Mouse (Mus musculus): ENCODE data around the gene Atox1. TPM values are rescaled to one million over a fixed set of nuclear protein-coding genes. Genes with fewer than 3 reads are reported as not detected.

Gene Atox1
- 25.9 and 45.8 TPM in 2 replicates for total RNA-seq (2015; ENCODE audit: low replicate concordance)
- total RNA-seq (2017; ENCODE audit: low replicate concordance): 18.7 and 20.2 TPM in 2 replicates

GRCm38 (mm10) chr11:55461019-55461645, at the start of gene Atox1:
Gene Atox1, minus strand, starts transcription at chr11:55461239.
- ATAC-seq (replicated peaks; ENCODE audit: low FRiP score, poor library complexity, severe bottlenecking): peak; percentile 98

DNA sequence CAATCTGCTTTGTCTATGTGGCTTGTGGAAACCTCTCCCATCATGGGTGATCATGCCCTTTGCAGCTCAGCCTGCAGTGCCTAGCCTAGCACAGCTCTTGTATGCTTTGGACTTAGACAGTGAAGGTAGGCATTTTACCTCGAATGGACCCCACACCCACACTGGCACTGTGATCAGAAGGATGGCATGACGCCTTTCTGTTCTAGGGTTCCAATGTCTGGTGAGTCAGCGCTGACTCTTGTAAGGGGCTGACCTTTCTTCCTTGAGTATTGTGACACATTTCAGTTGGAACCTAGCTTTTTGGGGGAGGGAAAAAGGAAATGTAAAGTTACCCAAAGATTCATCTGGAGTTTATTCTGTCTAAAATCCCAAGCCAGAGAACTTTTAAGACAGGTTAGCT, 44.4 kb upstream of the Atox1 start:
- no peak for ATAC-seq (replicated peaks; ENCODE audit: low FRiP score, poor library complexity, severe bottlenecking)

- ATAC-seq (replicated peaks; ENCODE audit: low FRiP score, poor library complexity, severe bottlenecking): no peak
Observed at GRCm38 (mm10) chr11:55502886-55503285, 41.8 kb upstream of the Atox1 start.

DNA sequence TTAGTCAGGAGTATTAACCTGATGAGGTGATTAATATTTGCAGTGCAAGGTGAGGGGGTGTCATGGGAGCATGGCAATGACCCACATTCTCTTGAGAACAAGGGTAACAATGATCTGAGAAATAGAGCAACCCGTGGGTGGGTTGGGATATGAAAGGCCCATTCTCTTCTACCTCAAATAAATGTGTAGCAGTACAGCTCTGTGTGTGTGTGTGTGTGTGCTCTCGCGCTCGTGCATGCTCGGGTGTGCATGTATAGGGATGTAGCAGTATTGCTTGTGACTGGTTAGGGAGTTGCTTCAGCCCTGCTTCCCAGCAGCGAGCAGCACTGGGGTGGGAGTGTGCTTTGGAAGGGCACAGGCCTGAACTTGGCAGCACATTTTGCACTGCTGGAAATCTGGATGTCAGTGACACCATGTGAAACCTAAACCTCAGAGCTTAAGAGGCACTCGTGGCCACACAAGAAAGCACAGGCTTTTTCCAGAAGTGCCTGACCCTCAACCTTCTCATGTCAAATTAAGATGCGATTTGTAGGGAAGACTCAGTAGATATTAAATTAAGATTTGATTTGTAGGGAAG, 41.0 kb upstream of the Atox1 start:
- no peak for ATAC-seq (replicated peaks; ENCODE audit: low FRiP score, poor library complexity, severe bottlenecking)

GRCm38 (mm10) chr11:55497885-55498284, 36.8 kb upstream of the Atox1 start:
- peak; percentile 89 for ATAC-seq (replicated peaks; ENCODE audit: low FRiP score, poor library complexity, severe bottlenecking)

DNA sequence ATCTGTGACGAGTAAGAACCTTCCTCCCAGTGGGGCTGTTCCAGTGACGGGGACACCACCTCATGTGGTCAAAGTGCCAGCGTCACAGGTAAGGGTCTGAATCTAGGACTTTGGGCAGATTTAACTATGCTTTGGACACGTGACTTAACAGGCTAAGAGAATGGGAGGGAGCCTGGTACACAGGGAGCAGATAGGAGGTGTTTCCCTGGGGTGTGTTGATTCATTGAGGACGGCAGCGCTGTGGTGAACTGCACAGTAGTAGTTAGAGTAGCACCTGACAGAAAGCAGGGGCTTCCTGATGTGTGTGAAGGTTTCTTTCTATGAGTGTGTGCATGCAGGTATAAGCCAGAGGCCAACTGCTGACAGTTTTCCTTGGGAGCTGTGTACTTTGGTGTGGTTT, 35.1 kb upstream of the Atox1 start:
- no peak for ATAC-seq (replicated peaks; ENCODE audit: low FRiP score, poor library complexity, severe bottlenecking)

DNA sequence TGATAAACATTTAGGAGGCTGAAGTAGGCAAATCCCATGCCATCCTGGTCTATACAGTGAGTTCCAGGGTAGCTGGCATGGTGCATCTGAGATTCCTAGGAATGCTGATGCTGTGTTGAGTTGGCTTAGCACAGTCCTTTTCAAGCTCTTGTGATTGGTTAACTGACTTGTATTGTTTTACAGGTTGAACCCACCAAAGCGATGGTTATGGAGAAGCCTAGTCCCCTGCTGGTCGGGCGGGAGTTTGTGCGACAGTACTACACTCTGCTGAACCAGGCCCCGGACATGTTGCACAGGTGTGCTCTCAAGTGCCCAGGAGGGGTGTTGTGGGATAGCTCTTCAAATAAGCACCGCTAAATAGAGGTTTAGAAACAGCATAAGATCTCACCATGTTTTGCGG, 24.4 kb upstream of the Atox1 start:
- no peak for ATAC-seq (replicated peaks; ENCODE audit: low FRiP score, poor library complexity, severe bottlenecking)

DNA sequence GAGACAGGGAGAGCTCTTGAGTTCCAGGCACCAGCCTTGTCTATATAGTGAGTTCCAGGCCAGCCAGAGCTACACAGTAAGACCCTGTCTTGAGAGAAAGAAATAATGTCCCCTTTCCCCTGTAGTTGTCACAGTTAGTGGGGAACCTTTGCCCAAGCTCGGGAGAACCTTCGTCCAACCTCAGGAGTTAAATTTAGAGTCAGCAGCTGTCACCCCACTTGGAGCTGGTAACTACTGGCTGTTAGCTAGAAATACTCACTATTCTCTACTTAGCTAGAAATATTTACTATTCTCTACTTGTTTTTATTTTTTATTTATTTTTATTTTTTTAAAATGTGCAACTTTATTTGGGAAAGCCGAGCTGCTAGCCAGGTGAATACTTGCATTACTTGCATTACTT, 12.2 kb upstream of the Atox1 start:
- ATAC-seq (replicated peaks; ENCODE audit: low FRiP score, poor library complexity, severe bottlenecking): no peak

DNA sequence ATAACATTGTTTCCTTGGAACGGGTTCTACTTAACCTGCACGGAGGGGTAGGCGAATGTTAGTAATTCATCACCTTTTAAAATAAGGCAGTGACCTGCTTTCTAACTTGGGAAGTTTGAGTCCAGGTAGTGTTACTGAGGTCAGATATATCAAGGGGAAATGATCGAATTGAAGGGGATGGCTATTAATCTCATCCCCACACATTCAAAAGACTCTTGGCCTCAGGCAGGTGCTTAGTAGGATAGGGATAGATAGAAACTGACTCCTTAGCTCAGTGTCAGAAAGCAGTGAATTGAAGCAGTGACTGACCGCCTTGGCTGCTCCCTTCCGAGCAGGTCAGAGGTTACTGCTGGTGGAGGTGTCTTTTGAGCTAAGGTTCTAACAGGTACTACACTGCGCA, 10.4 kb upstream of the Atox1 start:
- ATAC-seq (replicated peaks; ENCODE audit: low FRiP score, poor library complexity, severe bottlenecking): no peak

GRCm38 (mm10) chr11:55470761-55471160, 9.7 kb upstream of the Atox1 start:
- no peak for ATAC-seq (replicated peaks; ENCODE audit: low FRiP score, poor library complexity, severe bottlenecking)

- ATAC-seq (replicated peaks; ENCODE audit: low FRiP score, poor library complexity, severe bottlenecking): no peak
Observed at GRCm38 (mm10) chr11:55469923-55470691, 9.1 kb upstream of the Atox1 start.

DNA sequence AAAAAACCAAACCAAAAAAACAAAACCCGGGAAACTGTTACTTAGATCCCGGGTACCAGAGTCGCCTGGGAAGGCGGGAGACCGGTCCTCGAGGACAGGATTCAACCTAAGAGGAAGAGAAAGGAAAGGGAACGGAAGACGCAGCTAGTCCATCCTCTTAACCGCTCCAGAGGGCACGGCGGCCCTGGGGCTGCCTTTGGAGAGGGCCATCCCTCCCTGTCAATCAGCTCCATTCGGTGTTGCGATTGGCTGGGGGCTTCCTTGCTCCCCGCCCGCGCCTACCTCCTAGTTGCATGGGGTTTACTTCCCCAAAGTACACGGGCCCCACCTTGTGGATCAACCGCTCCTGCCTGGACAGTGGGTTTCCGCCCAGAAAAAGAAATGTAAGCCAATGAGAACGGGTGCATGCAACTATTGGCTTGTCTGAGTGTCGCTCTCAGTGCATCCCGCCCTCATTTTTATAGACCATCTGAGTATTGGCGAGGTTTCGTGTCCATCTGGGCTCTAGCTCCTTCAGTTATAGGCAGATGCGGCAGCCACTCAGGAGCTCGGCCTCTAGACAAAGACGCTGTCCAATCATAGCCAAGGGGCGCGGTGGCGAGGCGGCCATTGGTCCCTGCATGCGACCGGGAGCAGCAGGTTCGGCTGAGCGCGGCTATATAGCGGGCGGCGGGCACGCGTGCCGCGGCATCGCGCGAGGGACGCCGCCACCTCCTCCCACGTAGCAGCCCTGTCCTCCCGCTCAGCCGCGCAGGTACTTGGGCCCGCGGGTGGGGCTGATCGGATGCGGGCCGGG, 8.2 kb upstream of the Atox1 start, which contains the start of gene G3bp1:
G3bp1 (plus strand) TSS at position 638 of the 796 bp plus-strand sequence.
- ATAC-seq (replicated peaks; ENCODE audit: low FRiP score, poor library complexity, severe bottlenecking): peak; percentile 91

- ATAC-seq (replicated peaks; ENCODE audit: low FRiP score, poor library complexity, severe bottlenecking): peak; percentile 58
Observed at GRCm38 (mm10) chr11:55468611-55469047, 7.6 kb upstream of the Atox1 start.

DNA sequence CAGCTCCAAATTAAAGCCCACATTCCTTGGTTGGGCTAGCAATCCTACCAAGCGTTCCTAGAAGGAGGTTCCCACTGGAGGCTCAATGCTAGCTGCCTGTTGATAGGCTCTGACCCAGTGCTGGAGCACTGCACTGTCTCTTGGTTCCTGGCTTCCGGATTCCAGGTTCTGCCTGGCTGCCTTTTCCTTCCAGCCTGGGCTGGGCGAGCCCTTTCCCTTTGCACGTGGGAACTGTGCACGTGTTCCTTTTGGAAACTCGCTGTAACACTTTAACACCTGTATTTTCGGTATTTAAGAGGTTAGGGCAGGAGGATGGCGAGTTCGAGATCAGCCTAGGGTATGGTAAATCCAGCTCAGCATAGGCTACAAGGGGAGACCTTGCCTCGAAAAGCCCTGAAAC, 7.0 kb upstream of the Atox1 start:
- no peak for ATAC-seq (replicated peaks; ENCODE audit: low FRiP score, poor library complexity, severe bottlenecking)

- no peak for ATAC-seq (replicated peaks; ENCODE audit: low FRiP score, poor library complexity, severe bottlenecking)
Observed at GRCm38 (mm10) chr11:55465177-55465576, 4.1 kb upstream of the Atox1 start.

- ATAC-seq (replicated peaks; ENCODE audit: low FRiP score, poor library complexity, severe bottlenecking): no peak
Observed at GRCm38 (mm10) chr11:55464707-55465106, 3.7 kb upstream of the Atox1 start.

- ATAC-seq (replicated peaks; ENCODE audit: low FRiP score, poor library complexity, severe bottlenecking): no peak
Observed at GRCm38 (mm10) chr11:55462149-55462548, 1.1 kb upstream of the Atox1 start.

- peak; percentile 40 for ATAC-seq (replicated peaks; ENCODE audit: low FRiP score, poor library complexity, severe bottlenecking)
Observed at GRCm38 (mm10) chr11:55460559-55461018, 450 bp downstream of the Atox1 start.

DNA sequence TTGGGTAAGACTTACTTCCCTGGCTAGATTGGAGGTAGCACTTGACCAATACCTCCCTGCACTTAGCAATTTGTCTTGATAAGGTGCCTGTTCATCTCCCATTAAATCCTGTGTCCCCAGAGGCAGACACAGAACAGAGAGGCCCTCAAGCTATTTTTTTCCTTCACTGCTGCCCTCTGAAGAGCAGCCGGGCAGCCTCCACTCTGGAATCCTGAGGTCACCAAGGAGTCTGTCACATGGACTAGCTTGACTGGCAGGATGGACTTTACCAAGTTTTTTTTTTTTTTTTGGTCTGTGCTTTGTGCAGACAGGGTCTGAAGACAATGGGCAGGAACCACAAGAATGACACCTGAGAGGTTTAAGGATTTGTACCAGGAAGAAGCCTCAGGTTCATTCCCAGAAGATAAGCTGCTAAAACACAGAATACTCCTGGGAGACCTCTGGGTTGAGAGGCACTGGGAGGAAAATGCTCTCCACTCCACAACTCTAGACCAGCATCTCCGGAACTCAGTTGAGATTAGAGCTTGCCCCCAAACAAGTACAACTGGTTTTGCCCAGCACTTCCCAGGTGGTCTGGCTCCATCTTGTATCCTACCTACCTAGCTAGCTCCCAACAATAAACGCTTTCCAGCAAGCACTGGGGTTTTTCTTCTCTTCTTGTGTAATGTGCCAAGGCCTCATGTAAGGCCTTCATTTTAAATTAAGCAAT, 1.0 kb downstream of the Atox1 start:
- ATAC-seq (replicated peaks; ENCODE audit: low FRiP score, poor library complexity, severe bottlenecking): no peak

All from erythroblast, adult 5-6 weeks (primary cell).